Mouse (Mus musculus): ENCODE measurements around the gene Tekt5. TPM values are rescaled to one million over a fixed set of nuclear protein-coding genes. Genes with fewer than 3 reads are reported as not detected.

Gene Tekt5
- polyA plus RNA-seq, 1 experiment, result not detected

GRCm38 (mm10) chr16:10431911-10432310, 36.6 kb upstream of the Tekt5 start:
- WGBS, result 63% methylated on average over 1 of the region's 1 CpGs
- no peak for TF ChIP-seq POLR2A (IDR thresholded peaks at IDR 0.05; ENCODE audit: borderline replicate concordance, control insufficient read depth, low read depth, low read length)

DNA sequence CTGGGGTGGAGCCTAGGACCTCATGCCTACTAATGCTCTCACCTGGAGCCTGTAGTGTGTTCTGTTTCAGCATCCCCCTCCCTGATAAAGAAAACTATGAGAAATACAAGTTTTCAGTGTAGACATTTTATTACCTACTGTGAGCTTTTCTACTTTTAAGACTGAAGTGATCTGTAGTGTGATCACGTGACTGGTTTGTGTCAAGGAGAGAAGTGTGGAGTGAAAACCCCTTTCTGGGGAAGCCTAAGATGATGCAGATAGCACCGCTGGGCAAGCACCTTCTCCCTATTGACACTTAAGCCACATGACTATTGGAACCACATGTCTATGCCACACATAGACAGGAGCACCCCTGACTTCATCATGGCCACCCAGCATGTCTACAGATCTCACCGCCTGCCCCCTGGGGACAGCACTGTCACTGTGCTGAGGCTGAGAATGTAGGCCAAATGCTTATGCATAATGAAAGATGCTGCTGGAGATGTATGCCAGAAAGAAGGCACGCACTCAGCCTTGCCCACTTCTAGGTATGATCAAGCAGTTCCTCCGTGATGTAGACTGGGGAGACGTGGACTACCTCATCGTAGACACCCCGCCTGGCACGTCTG, 25.3 kb upstream of the Tekt5 start:
- no peak overlapping the region for H3K27ac ChIP-seq (ENCODE audit: control insufficient read depth, insufficient read depth, low read depth, low read length, poor library complexity)
- WGBS, result 89% methylated on average over 9 of the region's 9 CpGs
- no peak overlapping the region for H3K4me3 ChIP-seq (replicated peaks; ENCODE audit: control insufficient read depth, low read depth, low read length)
- no peaks in the 10 kb centered on the region for H3K4me1 ChIP-seq (ENCODE audit: control insufficient read depth, insufficient read depth, low read length)
- TF ChIP-seq POLR2A (IDR thresholded peaks at IDR 0.05; ENCODE audit: borderline replicate concordance, control insufficient read depth, low read depth, low read length) (no peak), CTCF (IDR thresholded peaks at IDR 0.05; ENCODE audit: control insufficient read depth, insufficient read depth, low read length) (no peak)

More at GRCm38 (mm10) chr16:10431911-10432310, 36.6 kb upstream of the Tekt5 start:
- no peak overlapping the region for H3K4me3 ChIP-seq (replicated peaks; ENCODE audit: control insufficient read depth, low read depth, low read length)
- no peak overlapping the region for H3K27ac ChIP-seq (ENCODE audit: control insufficient read depth, insufficient read depth, low read depth, low read length, poor library complexity)
- H3K4me1 ChIP-seq (ENCODE audit: control insufficient read depth, insufficient read depth, low read length), result peaks cover 2% of the 10 kb centered on the region; the same call in 1 of the 2 replicates

GRCm38 (mm10) chr16:10417723-10418259, 22.5 kb upstream of the Tekt5 start:
- WGBS, result 79% methylated on average over 9 of the region's 9 CpGs
- Histone ChIP-seq H3K4me1 (ENCODE audit: control insufficient read depth, insufficient read depth, low read length) (no peaks in the 10 kb centered on the region), H3K27ac (ENCODE audit: control insufficient read depth, insufficient read depth, low read depth, low read length, poor library complexity) (peak overlapping the region; percentile 25; the same call in 1 of the 2 replicates), H3K4me3 (replicated peaks; ENCODE audit: control insufficient read depth, low read depth, low read length) (no peak overlapping the region)
- no peak for TF ChIP-seq POLR2A (IDR thresholded peaks at IDR 0.05; ENCODE audit: borderline replicate concordance, control insufficient read depth, low read depth, low read length)
- no peak for TF ChIP-seq CTCF (IDR thresholded peaks at IDR 0.05; ENCODE audit: control insufficient read depth, insufficient read depth, low read length)

DNA sequence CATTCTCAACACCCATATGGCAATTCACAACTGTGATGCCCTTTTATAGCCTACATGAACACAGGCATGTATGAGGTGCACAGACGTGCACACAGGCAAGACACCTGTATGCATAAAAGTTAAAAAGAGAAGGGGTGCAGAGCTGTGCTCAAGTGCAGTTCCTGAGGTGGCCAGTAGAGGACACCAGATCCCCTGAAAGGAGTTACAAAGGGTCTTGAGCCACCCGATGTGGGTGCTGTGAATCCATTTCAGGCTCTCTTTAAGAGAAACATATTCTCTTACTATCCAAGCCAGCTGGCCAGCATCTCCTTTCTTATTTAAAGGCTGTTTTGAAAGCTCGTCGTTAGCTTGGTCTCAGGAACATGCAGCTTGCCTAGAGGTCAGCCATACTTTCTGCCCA, 21.6 kb upstream of the Tekt5 start:
- no peak for TF ChIP-seq POLR2A (IDR thresholded peaks at IDR 0.05; ENCODE audit: borderline replicate concordance, control insufficient read depth, low read depth, low read length)
- TF ChIP-seq CTCF (IDR thresholded peaks at IDR 0.05; ENCODE audit: control insufficient read depth, insufficient read depth, low read length), result peak; percentile 35
- 93% methylated on average over 4 of the region's 4 CpGs for WGBS
- Histone ChIP-seq H3K4me3 (replicated peaks; ENCODE audit: control insufficient read depth, low read depth, low read length) (no peak overlapping the region), H3K27ac (ENCODE audit: control insufficient read depth, insufficient read depth, low read depth, low read length, poor library complexity) (no peak overlapping the region), H3K4me1 (ENCODE audit: control insufficient read depth, insufficient read depth, low read length) (no peaks in the 10 kb centered on the region)

DNA sequence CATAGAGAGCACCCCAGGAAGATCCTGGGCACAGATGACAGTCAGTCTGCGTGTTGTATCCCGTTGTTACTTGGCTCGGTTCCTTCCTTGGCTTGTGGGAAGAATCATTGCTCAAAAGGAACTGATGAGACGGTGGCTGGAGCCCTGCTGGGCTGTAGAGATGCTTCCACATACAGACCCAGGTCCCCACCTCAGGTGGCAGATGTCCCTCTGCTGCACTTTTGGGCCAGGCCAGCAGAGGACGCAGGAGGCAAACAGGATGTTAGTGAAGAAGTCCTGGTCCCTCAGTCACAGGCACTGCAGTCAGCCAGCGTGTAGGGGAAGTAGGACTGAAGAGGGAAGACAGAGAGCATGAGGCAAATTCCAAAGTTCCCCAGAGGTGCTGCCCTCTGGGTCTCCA, 20.7 kb upstream of the Tekt5 start:
- no peaks in the 10 kb centered on the region for H3K4me1 ChIP-seq (ENCODE audit: control insufficient read depth, insufficient read depth, low read length)
- no peak overlapping the region for H3K27ac ChIP-seq (ENCODE audit: control insufficient read depth, insufficient read depth, low read depth, low read length, poor library complexity)
- no peak overlapping the region for H3K4me3 ChIP-seq (replicated peaks; ENCODE audit: control insufficient read depth, low read depth, low read length)
- TF ChIP-seq CTCF (IDR thresholded peaks at IDR 0.05; ENCODE audit: control insufficient read depth, insufficient read depth, low read length) (peak; percentile 79), POLR2A (IDR thresholded peaks at IDR 0.05; ENCODE audit: borderline replicate concordance, control insufficient read depth, low read depth, low read length) (no peak)
- 60% methylated on average over 6 of the region's 6 CpGs for WGBS

DNA sequence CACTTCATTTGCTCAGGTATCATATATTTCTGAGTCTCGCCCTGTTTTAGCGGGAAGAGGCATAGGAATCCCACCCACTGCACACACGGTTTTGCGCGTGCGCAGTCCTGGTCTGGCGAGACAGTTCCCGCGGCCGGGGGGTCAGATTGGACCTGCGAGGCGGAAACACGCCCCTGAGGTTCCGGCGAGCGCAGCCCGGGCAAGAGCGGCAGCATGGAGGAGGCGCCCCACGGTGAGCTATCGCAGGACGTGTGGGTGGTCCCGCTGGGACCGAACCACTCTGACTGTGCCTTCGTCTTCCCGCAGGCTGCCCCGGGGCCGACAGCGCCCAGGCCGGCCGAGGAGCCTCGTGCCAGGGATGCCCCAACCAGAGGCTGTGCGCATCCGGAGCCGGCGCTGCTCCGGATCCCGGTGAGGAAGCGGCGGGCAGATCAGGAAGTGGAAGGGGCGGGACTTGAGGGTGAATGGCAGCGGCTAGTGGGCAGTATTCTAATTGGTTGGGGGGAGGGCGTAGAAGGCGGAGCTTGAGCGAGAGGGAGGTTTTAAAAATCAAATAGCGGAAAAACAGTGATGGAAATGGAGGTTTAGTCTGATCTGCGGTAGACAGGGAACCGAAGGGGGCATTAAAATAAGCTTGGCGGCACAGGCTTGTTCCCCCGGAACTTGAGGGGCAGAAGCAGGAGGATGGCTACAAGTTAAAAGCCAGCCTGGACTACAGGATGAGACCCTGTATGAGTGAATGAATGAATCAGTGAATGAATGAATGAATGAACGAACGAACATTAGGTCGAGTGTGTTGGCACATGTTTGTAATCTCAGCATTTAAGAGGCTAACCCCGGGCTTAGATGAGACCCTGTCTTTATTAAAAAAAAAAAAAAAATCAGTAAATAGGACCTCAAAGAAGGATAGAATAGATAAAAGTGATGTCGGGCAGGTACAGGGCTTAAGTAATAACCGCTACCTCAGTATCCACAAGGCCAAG, 16.8 kb upstream of the Tekt5 start, which contains the start of gene Nubp1:
TSS of gene Nubp1 (plus strand) at position 185 of the 983 bp plus-strand sequence.
- TF ChIP-seq CTCF (IDR thresholded peaks at IDR 0.05; ENCODE audit: control insufficient read depth, insufficient read depth, low read length) (no peak), POLR2A (IDR thresholded peaks at IDR 0.05; ENCODE audit: borderline replicate concordance, control insufficient read depth, low read depth, low read length) (peak; percentile 85; the same call in 1 of the 2 replicates)
- Histone ChIP-seq H3K4me1 (ENCODE audit: control insufficient read depth, insufficient read depth, low read length) (peaks cover 1% of the 10 kb centered on the region), H3K4me3 (replicated peaks; ENCODE audit: control insufficient read depth, low read depth, low read length) (peak within 1 kb of the TSS; percentile 99), H3K27ac (ENCODE audit: control insufficient read depth, insufficient read depth, low read depth, low read length, poor library complexity) (peak within 1 kb of the TSS; percentile 97)
- 3% methylated on average over 56 of the region's 56 CpGs for WGBS

GRCm38 (mm10) chr16:10399160-10399559, 3.9 kb upstream of the Tekt5 start:
- 29% methylated on average over 7 of the region's 7 CpGs for WGBS
- H3K4me3 ChIP-seq (replicated peaks; ENCODE audit: control insufficient read depth, low read depth, low read length), result no peak overlapping the region
- TF ChIP-seq CTCF (IDR thresholded peaks at IDR 0.05; ENCODE audit: control insufficient read depth, insufficient read depth, low read length) (peak; percentile 88), POLR2A (IDR thresholded peaks at IDR 0.05; ENCODE audit: borderline replicate concordance, control insufficient read depth, low read depth, low read length) (no peak)
- no peak overlapping the region for H3K27ac ChIP-seq (ENCODE audit: control insufficient read depth, insufficient read depth, low read depth, low read length, poor library complexity)
- H3K4me1 ChIP-seq (ENCODE audit: control insufficient read depth, insufficient read depth, low read length), result no peaks in the 10 kb centered on the region

DNA sequence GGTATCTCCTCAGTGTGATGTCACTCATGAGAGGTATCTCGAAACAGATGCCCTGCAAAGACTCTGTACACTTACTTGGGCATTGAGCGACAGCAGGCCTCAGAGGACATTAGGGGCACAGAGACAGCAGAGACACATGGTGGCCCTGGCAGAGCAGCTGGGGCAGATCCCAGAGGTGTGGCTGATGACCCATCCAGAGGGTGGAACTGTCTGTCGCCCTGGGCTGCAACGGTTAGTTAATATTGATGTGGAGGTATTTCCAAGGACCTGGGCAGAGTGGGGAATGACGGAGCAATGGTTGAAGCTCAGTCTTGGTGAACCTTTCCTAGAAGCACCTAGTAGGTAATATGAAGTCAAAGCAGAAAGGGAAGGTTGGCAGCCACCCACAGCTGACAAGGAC, 3.5 kb upstream of the Tekt5 start:
- Histone ChIP-seq H3K4me1 (ENCODE audit: control insufficient read depth, insufficient read depth, low read length) (no peaks in the 10 kb centered on the region), H3K27ac (ENCODE audit: control insufficient read depth, insufficient read depth, low read depth, low read length, poor library complexity) (no peak overlapping the region), H3K4me3 (replicated peaks; ENCODE audit: control insufficient read depth, low read depth, low read length) (no peak overlapping the region)
- 72% methylated on average over 5 of the region's 5 CpGs for WGBS
- no peak for TF ChIP-seq POLR2A (IDR thresholded peaks at IDR 0.05; ENCODE audit: borderline replicate concordance, control insufficient read depth, low read depth, low read length)
- no peak for TF ChIP-seq CTCF (IDR thresholded peaks at IDR 0.05; ENCODE audit: control insufficient read depth, insufficient read depth, low read length)

All from bone marrow, adult 2 months (tissue).